Mouse (Mus musculus) MEL (cell line): ENCODE results near the gene Inppl1. TPM values are rescaled to one million over a fixed set of nuclear protein-coding genes. Genes with fewer than 3 reads are reported as not detected.

Experiments
- DNase-seq: peaks from one replicate; pipeline ENCODE4 v3.0.0; 2011; ENCODE audit warnings: low read depth, low spot score
- H3K27ac ChIP-seq: 2 replicates; pipeline ENCODE4 v1.5.1; 2012; ENCODE audit warnings: low read depth, mild to moderate bottlenecking, control low read depth, low read length, moderate library complexity; ENCODE audit not compliant: control insufficient read depth
- H3K27me3 ChIP-seq, 2 experiments: fragments of 150-350 bp in 1 of 2; sonication (generic) in 1 of 2; 2 replicates each; pipeline ENCODE4 v1.6.1; 2012; ENCODE audit warnings: low read length in 2 of 2, mild to moderate bottlenecking in 2 of 2, improper control_type of control experiment in 1 of 2, moderate library complexity in 1 of 2; ENCODE audit not compliant: insufficient read depth in 2 of 2, control insufficient read depth in 1 of 2
- H3K36me3 ChIP-seq, 2 experiments: 2 replicates each; pipeline ENCODE4 v1.6.1; 2012 to 2014; ENCODE audit warnings: low read length in 2 of 2, improper control_type of control experiment in 1 of 2, inconsistent platforms in 1 of 2, mild to moderate bottlenecking in 1 of 2; ENCODE audit not compliant: insufficient read depth in 2 of 2, control insufficient read depth in 1 of 2
- H3K4me1 ChIP-seq, 2 experiments: fragments of 150-350 bp in 1 of 2; sonication (generic) in 1 of 2; 2 replicates each; pipeline ENCODE4 v1.6.1; 2012; ENCODE audit warnings: low read length in 2 of 2, improper control_type of control experiment in 1 of 2, mild to moderate bottlenecking in 1 of 2; ENCODE audit not compliant: insufficient read depth in 2 of 2, control insufficient read depth in 1 of 2
- H3K4me3 ChIP-seq, 2 experiments: fragments of 150-350 bp in 1 of 2; sonication (generic) in 1 of 2; 2 replicates each; pipeline ENCODE4 v1.5.1; 2012; ENCODE audit warnings: low read depth in 2 of 2, low read length in 2 of 2, mild to moderate bottlenecking in 2 of 2, moderate library complexity in 2 of 2, control low read depth in 1 of 2, improper control_type of control experiment in 1 of 2; ENCODE audit not compliant: control insufficient read depth in 1 of 2, insufficient read depth in 1 of 2
- H3K79me2 ChIP-seq: 2 replicates; pipeline ENCODE4 v1.6.1; 2012; ENCODE audit warnings: mild to moderate bottlenecking, low read length, moderate library complexity; ENCODE audit not compliant: control insufficient read depth, poor library complexity, insufficient read depth
- H3K9ac ChIP-seq: 2 replicates; pipeline ENCODE4 v1.6.1; 2012; ENCODE audit warnings: low read depth, mild to moderate bottlenecking, control low read depth, low read length, moderate library complexity; ENCODE audit not compliant: control insufficient read depth, poor library complexity, severe bottlenecking
- H3K9me3 ChIP-seq: fragments of 150-350 bp; sonication (generic); replicated peaks from 2 replicates; pipeline ENCODE4 v1.6.1; 2012; ENCODE audit warnings: mild to moderate bottlenecking, low read length, improper control_type of control experiment, moderate library complexity; ENCODE audit not compliant: insufficient read depth
- CTCF ChIP-seq, 3 experiments: IDR thresholded peaks in 2 of 3; conservative IDR thresholded peaks in 1 of 3; 2 replicates each; pipeline ENCODE4 v1.5.1; 2011 to 2012; ENCODE audit warnings: low read length in 3 of 3, low read depth in 2 of 3, mild to moderate bottlenecking in 2 of 3, improper control_type of control experiment in 1 of 3, inconsistent platforms in 1 of 3, mixed read lengths in 1 of 3, moderate library complexity in 1 of 3; ENCODE audit not compliant: control insufficient read depth in 1 of 3, insufficient read depth in 1 of 3, poor library complexity in 1 of 3, severe bottlenecking in 1 of 3
- EP300 ChIP-seq, 2 experiments: IDR thresholded peaks; 2 replicates each; pipeline ENCODE4 v1.6.1; 2011; ENCODE audit warnings: improper control_type of control experiment in 2 of 2, low read length in 2 of 2, low read depth in 1 of 2, mild to moderate bottlenecking in 1 of 2
- ETS1 ChIP-seq: IDR thresholded peaks from 2 replicates; pipeline ENCODE4 v1.6.1; 2012; ENCODE audit warnings: low read depth, mild to moderate bottlenecking, inconsistent platforms, low read length, improper control_type of control experiment, moderate library complexity
- GATA1 ChIP-seq: IDR thresholded peaks from 2 replicates; pipeline ENCODE4 v1.6.1; 2011; ENCODE audit warnings: low read depth, low read length, improper control_type of control experiment
- HCFC1 ChIP-seq: IDR thresholded peaks from 2 replicates; pipeline ENCODE4 v1.6.1; 2012; ENCODE audit warnings: low read depth, mild to moderate bottlenecking, inconsistent platforms, low read length, improper control_type of control experiment, moderate library complexity
- JUND ChIP-seq: IDR thresholded peaks from 2 replicates; pipeline ENCODE4 v1.6.1; 2011; ENCODE audit warnings: low read depth, mild to moderate bottlenecking, improper control_type of control experiment, low read length
- MEF2A ChIP-seq: IDR thresholded peaks from 2 replicates; pipeline ENCODE4 v1.6.1; 2014; ENCODE audit warnings: low read depth, mild to moderate bottlenecking, inconsistent platforms, low read length, improper control_type of control experiment; ENCODE audit not compliant: poor library complexity, insufficient replicate concordance, severe bottlenecking; ENCODE audit errors: extremely low read depth
- MXI1 ChIP-seq: IDR thresholded peaks from 2 replicates; pipeline ENCODE4 v1.6.1; 2011; ENCODE audit warnings: mild to moderate bottlenecking, low read depth, low read length, improper control_type of control experiment
- NELFE ChIP-seq: IDR thresholded peaks from 2 replicates; pipeline ENCODE4 v1.6.1; 2011; ENCODE audit warnings: low read depth, low read length, improper control_type of control experiment
- POLR2AphosphoS2 ChIP-seq: IDR thresholded peaks from 2 replicates; pipeline ENCODE4 v1.6.1; 2011; ENCODE audit warnings: low read length, improper control_type of control experiment
- RCOR1 ChIP-seq: IDR thresholded peaks from 2 replicates; pipeline ENCODE4 v1.6.1; 2012; ENCODE audit warnings: low read depth, mild to moderate bottlenecking, inconsistent platforms, low read length, improper control_type of control experiment
- SMC3 ChIP-seq: IDR thresholded peaks from 2 replicates; pipeline ENCODE4 v1.6.1; 2011; ENCODE audit warnings: low read depth, low read length, improper control_type of control experiment
- USF1 ChIP-seq: IDR thresholded peaks from 2 replicates; pipeline ENCODE4 v1.6.1; 2014; ENCODE audit warnings: low read depth, mild to moderate bottlenecking, inconsistent platforms, low read length, improper control_type of control experiment, moderate library complexity
- polyA plus RNA-seq, 2 experiments: library from polyadenylated mRNA; stranded (reverse) in 1 of 2; unstranded in 1 of 2; fragments of >175 nt in 1 of 2; fragments of >200 nt in 1 of 2; gene quantifications; 2 replicates each; pipeline versions ENCODE4 v1.2.1 to v1.2.4; 2012; ENCODE audit warnings: low replicate concordance in 2 of 2, low read depth in 1 of 2; ENCODE audit not compliant: insufficient read length in 2 of 2, insufficient read depth in 1 of 2, missing spikeins in 1 of 2
- total RNA-seq: library from RNA; depleted of rRNA; stranded (reverse); fragments of 300-350 nt; gene quantifications from 2 replicates; pipeline ENCODE4 v1.2.3, GENCODE M21; 2012

The Inppl1 gene
- total and polyA plus RNA-seq, 3 experiments: 9.5 to 31.3 TPM; not detected in 1

DNA sequence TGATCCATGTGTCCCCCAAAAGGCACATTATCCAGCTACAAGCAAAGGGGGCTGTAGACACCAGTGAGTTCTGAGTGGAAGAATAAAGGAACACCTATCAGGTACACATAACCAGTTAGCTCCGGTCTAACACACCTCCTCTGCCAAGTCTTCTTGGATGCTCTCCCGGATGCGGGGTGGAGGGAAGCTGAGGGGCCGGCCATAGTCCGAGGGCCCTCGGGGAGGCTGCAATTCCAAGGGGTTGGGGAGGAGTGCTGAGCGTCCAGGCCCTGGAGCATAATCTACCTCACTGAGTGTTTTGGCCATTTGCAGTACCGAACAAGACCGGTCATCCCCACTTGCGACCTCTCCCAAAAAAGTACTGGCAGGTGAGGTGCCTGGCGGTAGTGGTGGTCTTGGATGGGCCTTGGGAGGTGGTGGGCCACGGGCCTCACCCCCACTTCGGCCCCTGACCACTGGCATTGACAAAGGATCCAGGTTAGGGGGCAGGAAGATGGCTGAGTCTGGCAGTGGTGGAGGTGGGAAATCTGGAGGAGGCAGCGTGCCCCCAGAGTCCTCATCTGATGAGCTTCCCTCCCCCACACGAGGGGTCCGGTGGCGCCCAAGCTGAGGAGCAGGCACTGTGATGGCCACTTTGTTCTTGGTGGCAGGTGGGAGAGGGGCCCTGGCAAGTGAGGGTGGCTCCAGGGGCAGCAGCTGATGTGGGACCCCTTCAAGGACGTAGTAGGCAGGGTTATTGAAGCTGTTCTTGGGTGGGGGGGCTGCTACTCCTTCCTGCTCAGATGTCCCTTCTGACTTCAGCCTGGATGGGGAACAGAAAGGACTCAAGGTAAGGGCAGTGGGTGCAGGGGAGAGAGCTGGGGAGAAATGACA lies 14.0 kb downstream of the Inppl1 start (continued):
- TF ChIP-seq HCFC1 (no peak), NELFE (no peak)

DNA sequence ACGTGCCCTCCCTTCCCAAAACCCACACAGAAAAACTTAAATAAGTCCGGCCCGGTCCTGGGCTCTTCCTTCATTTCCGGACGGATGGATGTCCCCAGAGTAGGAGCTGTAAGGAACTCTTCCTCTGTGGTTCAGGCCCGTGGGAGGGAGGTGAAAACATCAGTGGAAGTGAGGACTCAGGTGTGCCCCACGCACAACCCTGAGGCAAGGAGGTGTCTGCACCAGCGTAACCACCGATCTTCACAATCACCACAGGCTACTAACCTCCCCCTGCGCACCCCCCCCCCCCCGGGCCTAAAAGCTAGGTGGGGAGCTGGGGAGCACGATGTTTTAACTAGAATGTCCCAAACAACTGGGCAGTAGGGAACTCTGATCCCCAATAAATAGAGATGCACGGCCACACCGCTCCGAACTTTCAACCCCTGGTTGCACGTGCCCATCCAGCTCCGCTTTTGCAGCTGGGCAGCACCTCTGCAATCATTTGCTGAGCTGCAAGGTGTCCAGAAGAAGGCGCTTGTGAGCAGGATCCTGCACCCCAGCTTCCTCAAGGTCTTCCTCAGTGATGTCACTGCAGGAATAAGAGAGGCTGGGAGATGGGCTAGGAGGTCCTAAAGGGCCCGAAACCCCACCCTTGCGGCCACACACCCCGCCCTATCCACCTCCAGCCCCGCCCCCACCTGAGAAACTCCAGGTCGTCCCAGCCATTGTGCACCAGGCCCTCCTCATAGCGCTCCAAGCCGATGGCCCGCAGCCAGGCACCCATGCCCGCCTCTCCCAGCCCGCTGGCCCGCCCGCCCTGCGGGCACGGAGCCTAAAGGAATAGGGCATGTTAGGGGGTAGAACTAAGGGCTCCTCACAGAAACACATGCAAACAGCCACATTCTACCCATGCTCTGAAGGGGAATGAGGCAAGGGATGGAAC lies 14.9 kb downstream of the Inppl1 start:
- no peak overlapping the region for H3K9ac ChIP-seq
- no peak overlapping the region for H3K4me3 ChIP-seq
- no peaks in the 10 kb centered on the region for H3K4me1 ChIP-seq
- TF ChIP-seq JUND (no peak), GATA1 (no peak), CTCF (IDR thresholded peaks at IDR 0.05 in 2 of 3, conservative IDR thresholded peaks at IDR 0.05 in 1 of 3; ENCODE audit: control insufficient read depth in 1 of 3, insufficient read depth in 1 of 3, low read depth in 2 of 3, low read length in 3 of 3, poor library complexity in 1 of 3, severe bottlenecking in 1 of 3) (peak in 1 of 3 experiments; percentile 7; a peak in 1 of 6 replicates), RCOR1 (no peak), USF1 (no peak)
- H3K27me3 ChIP-seq: no peaks in the 10 kb centered on the region
- H3K27ac ChIP-seq: no peak overlapping the region
- H3K36me3 ChIP-seq: no peaks in the 10 kb centered on the region; a peak in 1 of 4 replicates
- DNase-seq: no peak
- no peaks in the 10 kb centered on the region for H3K79me2 ChIP-seq
- no peaks in the 10 kb centered on the region for H3K9me3 ChIP-seq

DNA sequence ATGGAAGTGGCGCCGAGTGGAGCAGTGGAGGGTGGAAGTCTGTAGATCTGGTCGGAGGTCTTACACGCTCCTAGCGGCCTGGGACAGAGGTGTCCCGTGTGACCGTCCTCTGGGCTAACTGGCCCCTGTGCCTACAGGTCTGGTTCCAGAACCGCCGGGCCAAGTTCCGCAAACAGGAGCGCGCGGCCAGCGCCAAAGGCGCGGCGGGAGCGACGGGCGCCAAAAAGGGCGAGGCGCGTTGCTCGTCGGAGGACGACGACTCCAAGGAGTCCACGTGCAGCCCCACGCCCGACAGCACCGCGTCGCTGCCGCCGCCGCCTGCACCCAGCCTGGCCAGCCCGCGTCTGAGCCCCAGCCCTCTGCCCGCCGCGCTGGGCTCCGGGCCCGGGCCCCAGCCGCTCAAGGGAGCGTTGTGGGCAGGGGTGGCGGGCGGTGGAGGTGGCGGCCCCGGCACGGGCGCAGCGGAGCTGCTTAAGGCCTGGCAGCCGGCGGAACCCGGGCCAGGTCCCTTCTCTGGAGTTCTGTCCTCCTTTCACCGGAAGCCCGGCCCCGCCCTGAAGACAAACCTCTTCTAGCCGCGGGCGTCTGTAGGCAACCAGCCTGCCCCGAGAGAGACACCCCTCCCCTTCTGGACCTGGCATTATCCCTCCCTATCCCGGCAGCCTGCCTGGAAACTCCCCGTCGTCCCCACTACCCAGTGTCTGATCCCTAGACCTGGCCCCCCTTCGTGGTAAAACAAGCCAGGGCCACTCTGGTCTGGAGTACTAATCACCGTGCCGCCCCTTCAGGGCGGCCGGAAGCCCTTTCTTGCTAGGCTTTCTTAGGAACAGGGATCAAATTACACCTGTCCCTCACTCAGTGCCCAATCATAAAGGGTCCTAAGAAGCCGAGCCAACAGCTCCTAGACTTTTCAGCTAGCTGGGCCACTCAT lies 16.2 kb downstream of the Inppl1 start:
- no peaks in the 10 kb centered on the region for H3K9me3 ChIP-seq
- no peak overlapping the region for H3K27ac ChIP-seq
- no peaks in the 10 kb centered on the region for H3K27me3 ChIP-seq
- H3K79me2 ChIP-seq: no peaks in the 10 kb centered on the region
- no peak overlapping the region for H3K9ac ChIP-seq
- no peak for DNase-seq
- TF ChIP-seq ETS1 (no peak), MXI1 (no peak), MEF2A (no peak), SMC3 (no peak), EP300 (IDR thresholded peaks at IDR 0.05; ENCODE audit: low read depth in 1 of 2, low read length in 2 of 2) (no peak), POLR2AphosphoS2 (0 out of 2 replicates have a peak, but pooled peaks have one; percentile 23)
- TF ChIP-seq, all 39 proteins: peak for 1
- H3K4me1 ChIP-seq: no peaks in the 10 kb centered on the region
- no peak overlapping the region for H3K4me3 ChIP-seq
- no peaks in the 10 kb centered on the region; a peak in 1 of 4 replicates for H3K36me3 ChIP-seq
